Mouse (Mus musculus) myocyte (in vitro differentiated cells): ENCODE measurements around the gene Zfp618.

Experiments
- CEBPB ChIP-seq: IDR thresholded peaks from 2 replicates; pipeline ENCODE4 v1.6.1; 2011; ENCODE audit warnings: mild to moderate bottlenecking, moderate library complexity; ENCODE audit not compliant: poor library complexity, insufficient read depth, severe bottlenecking
- E2F4 ChIP-seq: IDR thresholded peaks from one replicate; pipeline ENCODE4 v1.6.1; 2011; ENCODE audit warnings: mild to moderate bottlenecking, control low read depth, moderate library complexity; ENCODE audit not compliant: insufficient read depth
- MAX ChIP-seq: IDR thresholded peaks from one replicate; pipeline ENCODE4 v1.6.1; 2011; ENCODE audit warnings: low read depth, mild to moderate bottlenecking, control low read depth
- MYOD1 ChIP-seq, 3 experiments: IDR thresholded peaks; one replicate each; pipeline ENCODE4 v1.6.1; 2011; ENCODE audit warnings: control low read depth in 2 of 3, low read depth in 2 of 3, mild to moderate bottlenecking in 2 of 3, moderate library complexity in 1 of 3; ENCODE audit not compliant: insufficient read length in 2 of 3, control insufficient read depth in 1 of 3
- MYOG ChIP-seq, 3 experiments: IDR thresholded peaks; one replicate each; pipeline ENCODE4 v1.6.1; 2011; ENCODE audit warnings: control low read depth in 2 of 3, low read depth in 2 of 3, mild to moderate bottlenecking in 2 of 3; ENCODE audit not compliant: insufficient read length in 2 of 3, control insufficient read depth in 1 of 3, insufficient read depth in 1 of 3
- POLR2A ChIP-seq: IDR thresholded peaks from one replicate; pipeline ENCODE4 v1.6.1; 2011; ENCODE audit warnings: low read depth, mild to moderate bottlenecking, control low read depth, moderate library complexity; ENCODE audit not compliant: insufficient read length
- POLR2AphosphoS2 ChIP-seq: IDR thresholded peaks from one replicate; pipeline ENCODE4 v1.6.1; 2011; ENCODE audit warnings: low read depth, control low read depth; ENCODE audit not compliant: insufficient read length
- SRF ChIP-seq: IDR thresholded peaks from one replicate; pipeline ENCODE4 v1.6.1; 2011; ENCODE audit warnings: low read depth; ENCODE audit not compliant: control insufficient read depth, insufficient read length
- TCF12 ChIP-seq: IDR thresholded peaks from one replicate; pipeline ENCODE4 v1.6.1; 2011; ENCODE audit warnings: mild to moderate bottlenecking, control low read depth; ENCODE audit not compliant: poor library complexity, insufficient read depth, severe bottlenecking
- TCF3 ChIP-seq: IDR thresholded peaks from one replicate; pipeline ENCODE4 v1.6.1; 2011; ENCODE audit warnings: low read depth, control low read depth; ENCODE audit not compliant: insufficient read length
- USF1 ChIP-seq: IDR thresholded peaks from one replicate; pipeline ENCODE4 v1.6.1; 2011; ENCODE audit warnings: low read depth, mild to moderate bottlenecking, control low read depth, moderate library complexity

DNA sequence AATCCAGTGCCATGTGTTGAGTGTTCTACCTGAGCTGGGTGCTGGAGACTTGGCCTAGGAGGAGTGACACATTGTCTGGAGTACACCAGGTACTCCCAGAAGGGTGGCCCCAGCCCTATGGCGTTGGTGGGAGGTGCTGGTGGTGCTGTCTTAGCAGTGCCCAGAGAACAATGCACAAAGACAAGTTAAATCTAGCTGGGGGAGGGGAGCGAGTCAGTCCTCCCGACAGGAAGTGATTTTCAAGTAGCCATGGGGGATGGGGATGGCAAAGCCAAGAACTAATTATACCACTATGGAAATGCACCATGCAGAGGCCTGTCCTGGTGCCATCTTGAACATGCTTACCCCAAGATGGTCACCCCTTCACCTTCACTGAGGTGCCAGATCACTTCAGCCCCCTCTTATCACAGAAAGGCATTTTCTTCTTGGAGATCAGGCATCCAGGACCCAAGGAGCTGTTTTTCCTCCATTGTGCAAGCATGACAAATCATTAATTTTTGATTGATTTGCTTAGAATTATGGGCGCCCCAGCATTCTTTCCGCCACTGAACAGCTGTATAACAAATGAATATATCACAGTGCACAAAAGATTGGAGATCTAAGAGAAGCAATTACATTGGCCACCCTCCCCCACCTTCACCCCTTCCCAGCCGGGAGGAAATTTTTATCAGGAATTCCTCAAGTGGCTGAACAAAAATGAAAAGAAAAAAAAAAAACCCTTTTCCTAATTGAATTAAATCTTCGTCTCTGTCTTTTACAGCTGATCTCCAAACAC lies 91.5 kb downstream of the Zfp618 start:
- TF ChIP-seq POLR2A (no peak), USF1 (no peak), MAX (no peak), POLR2AphosphoS2 (no peak), CEBPB (no peak), E2F4 (no peak), TCF12 (no peak), SRF (no peak), TCF3 (no peak), MYOG (IDR thresholded peaks at IDR 0.05; ENCODE audit: control insufficient read depth in 1 of 3, insufficient read depth in 1 of 3, insufficient read length in 2 of 3, low read depth in 2 of 3) (no peak), MYOD1 (IDR thresholded peaks at IDR 0.05; ENCODE audit: control insufficient read depth in 1 of 3, insufficient read length in 2 of 3, low read depth in 2 of 3) (no peak)
